Mouse (Mus musculus) MEL (cell line): Measurements from ENCODE around the gene Rpgrip1l.

Source experiments
- CTCF ChIP-seq, 3 experiments: IDR thresholded peaks in 2 of 3; conservative IDR thresholded peaks in 1 of 3; 2 replicates each; pipeline ENCODE4 v1.5.1; 2011 to 2012; ENCODE audit warnings: low read length in 3 of 3, low read depth in 2 of 3, mild to moderate bottlenecking in 2 of 3, improper control_type of control experiment in 1 of 3, inconsistent platforms in 1 of 3, mixed read lengths in 1 of 3, moderate library complexity in 1 of 3; ENCODE audit not compliant: control insufficient read depth in 1 of 3, insufficient read depth in 1 of 3, poor library complexity in 1 of 3, severe bottlenecking in 1 of 3
- JUND ChIP-seq: IDR thresholded peaks from 2 replicates; pipeline ENCODE4 v1.6.1; 2011; ENCODE audit warnings: low read depth, mild to moderate bottlenecking, improper control_type of control experiment, low read length
- MYC ChIP-seq: IDR thresholded peaks from 2 replicates; pipeline ENCODE4 v1.6.1; 2011; ENCODE audit warnings: low read depth, mild to moderate bottlenecking, low read length, improper control_type of control experiment, moderate library complexity
- POLR2A ChIP-seq, 2 experiments: IDR thresholded peaks; 2 replicates each; pipeline ENCODE4 v1.6.1; 2011 to 2012; ENCODE audit warnings: low read length in 2 of 2, mild to moderate bottlenecking in 2 of 2, control low read depth in 1 of 2, improper control_type of control experiment in 1 of 2, low read depth in 1 of 2, moderate library complexity in 1 of 2; ENCODE audit not compliant: control insufficient read depth in 1 of 2, insufficient read depth in 1 of 2, poor library complexity in 1 of 2
- TBP ChIP-seq: IDR thresholded peaks from 2 replicates; pipeline ENCODE4 v1.8.0; 2011; ENCODE audit warnings: low read depth, low read length, improper control_type of control experiment

DNA sequence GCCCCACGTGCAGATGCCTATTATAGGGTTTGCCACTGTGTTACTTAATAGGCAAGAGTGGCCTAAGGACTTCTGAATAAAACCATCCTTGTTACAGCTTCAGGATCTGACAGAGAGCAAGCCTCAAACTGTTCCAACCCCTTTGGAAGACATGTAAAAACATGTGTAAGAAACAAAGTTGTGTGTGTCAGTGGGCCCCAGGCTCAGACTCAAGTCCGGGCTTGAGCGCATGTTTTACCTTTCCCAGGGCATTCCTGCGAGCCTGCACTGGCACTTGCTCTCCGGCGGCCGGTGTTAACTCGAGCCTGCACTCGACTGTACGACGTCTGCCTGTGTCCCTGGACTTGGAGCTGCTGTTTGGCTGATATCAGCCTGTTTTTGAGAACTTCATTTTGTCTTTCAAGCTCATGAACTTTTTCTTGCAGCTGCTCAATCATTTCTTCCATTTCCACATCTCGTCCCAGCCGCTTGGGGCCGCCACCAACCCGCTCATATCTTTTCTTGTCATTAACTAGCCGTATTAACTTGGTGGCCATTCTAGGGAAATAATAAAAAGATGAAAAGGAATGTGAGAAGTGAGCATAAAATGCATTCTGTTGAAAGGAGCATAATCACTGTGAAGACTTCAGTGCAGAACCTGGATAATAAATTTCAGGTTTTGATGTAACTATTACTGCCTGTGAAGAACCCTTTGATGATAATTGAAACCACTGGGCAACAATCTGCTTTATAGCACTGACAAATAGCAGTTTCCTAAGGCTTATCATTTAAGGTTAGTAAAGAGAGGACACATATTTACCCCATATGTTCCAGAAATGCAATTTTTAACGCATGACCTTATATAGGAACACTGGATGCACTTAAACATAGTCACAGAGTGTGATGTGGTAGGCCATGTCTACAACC, 8.3 kb downstream of the Rpgrip1l start:
- TF ChIP-seq POLR2A (IDR thresholded peaks at IDR 0.05; ENCODE audit: control insufficient read depth in 1 of 2, insufficient read depth in 1 of 2, low read depth in 1 of 2, low read length in 2 of 2, poor library complexity in 1 of 2) (no peak), CTCF (IDR thresholded peaks at IDR 0.05 in 2 of 3, conservative IDR thresholded peaks at IDR 0.05 in 1 of 3; ENCODE audit: control insufficient read depth in 1 of 3, insufficient read depth in 1 of 3, low read depth in 2 of 3, low read length in 3 of 3, poor library complexity in 1 of 3, severe bottlenecking in 1 of 3) (no peak), MYC (no peak), TBP (no peak), JUND (no peak)
